Mouse (Mus musculus) T-helper 17 cell (primary cell): ENCODE measurements around the gene Armh4.

Experiments used
- in situ Hi-C, 2 experiments: fragments of 300-600 bp; cut with MboI, MseI; formaldehyde crosslinking; loops; 1 replicate in 1 of 2; 2 replicates in 1 of 2; pipeline ENCODE4 v1.15.1; 2025; ENCODE audit warnings: high pct_unique_total_duplicates in 2 of 2

Armh4 gene

GRCm38 (mm10) chr14:49738441-49739088 is 44.6 kb downstream of the Armh4 start:
- in situ Hi-C loops, result loop anchor here in 1 of 2 experiments (5.0 kb wide), 1 partner anchor 101 kb away; no protein-coding TSS in a partner anchor

DNA sequence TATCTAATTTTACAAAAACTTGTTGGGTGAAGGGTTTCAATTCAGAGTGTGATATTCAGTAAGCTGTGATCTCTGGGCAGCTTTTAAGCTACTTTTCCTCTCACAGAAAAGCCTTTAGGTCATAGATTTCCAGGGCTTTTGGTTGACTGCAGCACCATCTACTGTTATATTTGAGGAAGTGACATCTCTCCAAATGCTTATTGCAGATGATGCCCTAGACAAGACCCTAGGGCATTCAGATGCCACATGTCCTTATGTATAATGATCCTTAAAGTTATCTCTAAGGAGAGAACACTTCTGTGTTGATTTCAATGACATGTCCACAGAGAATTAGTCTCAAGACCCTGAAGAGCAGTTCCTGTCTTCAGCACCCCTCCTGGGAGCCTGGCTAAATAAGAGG is 49.2 kb downstream of the Armh4 start:
- in situ Hi-C loops, result no loop called here

GRCm38 (mm10) chr14:49723361-49724054 is 59.7 kb downstream of the Armh4 start:
- in situ Hi-C loops, result no loop called here

DNA sequence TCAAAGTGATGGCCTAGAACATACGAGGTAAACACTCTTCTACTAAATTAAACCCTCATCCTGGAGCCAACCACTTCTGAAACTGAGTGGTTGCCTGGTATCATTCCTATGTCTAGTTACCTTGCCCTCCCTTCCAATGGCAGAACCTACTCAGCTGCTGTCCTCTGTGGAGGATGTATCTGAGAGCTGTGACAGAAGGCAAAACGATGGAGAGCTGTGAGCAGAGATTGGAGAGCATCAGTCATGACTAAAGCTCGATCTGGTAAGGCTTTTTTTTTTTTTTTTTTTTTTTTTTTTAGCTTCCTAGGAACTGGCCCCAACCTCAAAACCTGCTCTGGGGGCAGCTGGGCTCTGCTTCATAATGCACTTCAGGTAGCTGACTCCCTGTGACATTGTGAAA is 60.4 kb downstream of the Armh4 start:
- in situ Hi-C loops, result no loop called here

DNA sequence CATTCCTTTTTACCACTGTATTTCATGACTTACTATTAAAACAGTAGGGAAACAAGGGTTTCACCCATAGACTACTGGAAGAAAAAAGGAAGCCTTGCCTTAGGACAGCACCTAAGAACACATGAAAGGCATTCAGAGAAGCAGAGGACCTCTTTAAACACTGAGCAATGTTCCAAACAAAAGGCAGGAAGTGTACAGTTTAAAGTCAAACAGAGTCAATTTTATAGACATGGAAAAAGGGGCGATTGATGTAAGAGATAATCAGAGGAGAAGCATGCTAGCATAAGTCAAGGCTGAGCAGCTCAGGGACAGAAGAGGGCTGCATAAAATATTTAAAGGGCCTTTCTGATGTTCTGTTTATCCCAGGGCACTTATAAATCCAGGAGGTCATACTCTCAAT is 61.9 kb downstream of the Armh4 start:
- in situ Hi-C loops, result no loop called here

- in situ Hi-C loops, result loop anchor here in 1 of 2 experiments (10.0 kb wide), 1 partner anchor 1305 kb away; no protein-coding TSS in a partner anchor
Observed at GRCm38 (mm10) chr14:49719678-49720077, 63.5 kb downstream of the Armh4 start.

DNA sequence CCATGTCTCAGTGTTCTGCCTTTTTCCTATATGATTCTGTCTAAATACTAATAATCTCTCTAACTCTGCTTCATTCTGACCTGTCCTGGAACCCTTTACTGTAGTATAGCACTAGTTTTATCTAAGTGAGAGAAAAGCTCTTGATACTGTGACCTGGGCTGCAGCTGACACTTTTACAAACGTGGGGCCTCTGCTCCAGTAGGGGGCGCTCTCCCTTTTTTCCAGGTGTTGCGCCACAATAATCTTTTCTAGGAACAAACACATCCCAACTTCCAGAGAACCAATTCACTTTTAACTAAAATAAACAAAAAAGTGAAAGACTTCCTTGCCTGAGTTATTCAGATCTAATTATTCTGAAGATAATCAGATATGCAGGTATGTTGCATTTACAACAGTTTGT is 72.2 kb downstream of the Armh4 start:
- in situ Hi-C loops, result loop anchor here in 1 of 2 experiments (10.0 kb wide), 1 partner anchor 1314 kb away; no protein-coding TSS in a partner anchor

DNA sequence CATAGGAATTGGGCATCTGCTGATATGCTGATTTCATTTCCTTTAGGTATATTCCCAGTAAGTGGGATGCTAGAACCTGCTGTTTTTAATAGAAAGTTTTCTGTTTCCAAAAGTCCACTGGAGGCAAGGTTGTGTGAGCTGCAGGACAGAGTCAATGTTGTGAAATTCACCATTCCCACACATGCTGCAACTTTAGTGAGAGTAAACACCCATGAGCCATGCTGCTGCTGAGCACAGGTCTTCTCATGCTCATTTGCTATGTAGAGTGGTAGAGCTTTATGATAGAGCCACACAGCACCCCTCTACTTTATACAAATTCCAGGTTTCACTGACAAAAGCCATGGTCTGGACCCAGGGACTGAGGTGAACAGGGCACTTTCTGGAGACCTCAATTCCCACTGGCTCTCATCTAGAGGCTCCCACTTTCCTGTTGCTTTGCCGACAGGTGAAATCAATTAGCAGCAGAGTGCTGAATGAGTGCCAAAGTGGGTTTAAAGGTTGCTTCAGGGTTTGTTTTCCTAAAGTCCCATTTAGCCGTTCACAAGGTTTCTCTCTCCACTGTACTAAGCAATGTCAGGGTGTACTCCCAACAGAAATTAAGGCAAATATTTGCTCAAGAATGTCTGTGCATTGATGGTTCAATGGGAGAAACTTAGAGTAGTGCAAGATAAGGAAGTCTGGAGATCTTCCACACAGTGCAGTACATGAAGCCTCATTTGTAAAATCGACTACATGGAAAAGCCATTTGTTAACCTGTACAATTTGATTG is 79.6 kb downstream of the Armh4 start:
- in situ Hi-C loops, result no loop called here

- in situ Hi-C loops, result no loop called here
Observed at GRCm38 (mm10) chr14:49679511-49680284, 103.5 kb downstream of the Armh4 start.

GRCm38 (mm10) chr14:49676580-49676979 is 106.6 kb downstream of the Armh4 start:
- in situ Hi-C loops, result no loop called here

GRCm38 (mm10) chr14:49660444-49660843 is 122.7 kb downstream of the Armh4 start:
- in situ Hi-C loops, result no loop called here

DNA sequence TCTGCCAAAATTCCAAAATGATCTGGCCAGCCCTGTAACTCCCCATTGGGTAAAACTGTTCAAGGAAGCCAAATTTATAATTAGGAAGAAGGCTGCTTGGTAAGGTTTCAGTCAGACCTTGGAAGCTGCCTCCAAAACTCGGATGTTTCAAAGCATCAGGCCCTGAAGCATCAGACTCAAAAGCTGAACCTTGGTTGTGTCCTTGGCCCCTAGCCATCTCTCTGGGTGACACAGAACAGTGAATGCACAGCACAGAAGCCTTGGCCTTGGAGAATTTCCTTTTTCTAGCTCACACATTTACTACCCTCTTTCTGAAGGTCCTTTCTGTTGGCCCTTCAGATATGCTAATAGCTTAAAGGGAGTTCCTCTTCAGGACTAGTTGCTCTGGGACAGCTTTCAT is 134.0 kb downstream of the Armh4 start:
- in situ Hi-C loops, result no loop called here

- in situ Hi-C loops, result loop anchor here in 1 of 2 experiments (5.0 kb wide), 1 partner anchor 100 kb away; no protein-coding TSS in a partner anchor
Observed at GRCm38 (mm10) chr14:49637422-49637821, 145.8 kb downstream of the Armh4 start.

GRCm38 (mm10) chr14:49626055-49626454 is 157.1 kb downstream of the Armh4 start:
- in situ Hi-C loops, result no loop called here
